Mouse (Mus musculus) megakaryocyte, embryonic 14.5 days (primary cell): ENCODE data around the gene Gm17359. TPM values are rescaled to one million over a fixed set of nuclear protein-coding genes. Genes with fewer than 3 reads are reported as not detected.

Experiments
- H3K27me3 ChIP-seq: replicated peaks from 2 replicates; pipeline ENCODE3; 2012; ENCODE audit warnings: inconsistent platforms
- H3K36me3 ChIP-seq: replicated peaks from 2 replicates; pipeline ENCODE3; 2012; ENCODE audit warnings: low read length, inconsistent platforms, mixed read lengths
- H3K4me1 ChIP-seq: 2 replicates; pipeline ENCODE4 v1.6.1; 2012; ENCODE audit warnings: inconsistent platforms
- H3K4me3 ChIP-seq: replicated peaks from 2 replicates; pipeline ENCODE3; 2012; ENCODE audit warnings: moderate library complexity, mild to moderate bottlenecking, inconsistent platforms
- H3K9me3 ChIP-seq: 2 replicates; pipeline ENCODE4 v1.6.1; 2012; ENCODE audit warnings: inconsistent platforms
- FLI1 ChIP-seq: IDR thresholded peaks from 2 replicates; pipeline ENCODE4 v1.6.1; 2012; ENCODE audit warnings: low read length, inconsistent platforms, mixed read lengths
- GATA1 ChIP-seq: IDR thresholded peaks from 3 replicates; pipeline ENCODE4 v1.6.1; 2012; ENCODE audit warnings: mixed read lengths, low read length, inconsistent platforms, borderline replicate concordance
- polyA plus RNA-seq: library from polyadenylated mRNA; stranded (reverse); fragments of >175 nt; gene quantifications from 2 replicates; pipeline ENCODE4 v1.2.3, GENCODE M21; 2012; ENCODE audit warnings: low replicate concordance; ENCODE audit not compliant: insufficient read depth

Gm17359 gene
- polyA plus RNA-seq, 1 experiment, result not detected

DNA sequence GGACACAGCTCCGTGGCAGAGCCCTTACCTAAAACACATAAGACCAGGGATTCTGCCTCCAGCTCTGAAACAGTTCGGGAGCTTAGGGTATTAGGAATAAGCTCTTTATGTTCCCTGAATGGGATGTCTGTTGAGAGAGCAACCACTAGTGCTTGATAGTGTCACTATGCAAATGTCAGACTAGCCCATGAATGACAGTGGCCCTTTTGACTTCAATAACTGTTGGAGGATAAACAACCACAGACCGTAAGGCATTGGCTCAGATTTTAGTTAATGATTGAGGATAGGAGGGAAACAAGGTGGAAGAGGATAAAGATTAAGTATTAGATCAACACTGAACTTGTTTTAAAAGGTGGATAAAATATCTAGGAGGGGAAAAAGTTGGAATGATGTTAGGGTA, 41.6 kb downstream of the Gm17359 start:
- Histone ChIP-seq H3K36me3 (no peaks in the 10 kb centered on the region), H3K4me1 (no peaks in the 10 kb centered on the region), H3K4me3 (no peak overlapping the region), H3K27me3 (peaks cover 7% of the 10 kb centered on the region), H3K9me3 (no peaks in the 10 kb centered on the region)
- TF ChIP-seq GATA1, result no peak
- TF ChIP-seq FLI1, result no peak

GRCm38 (mm10) chr3:79379255-79379836, 42.9 kb downstream of the Gm17359 start:
- no peaks in the 10 kb centered on the region for H3K36me3 ChIP-seq
- peaks cover 3% of the 10 kb centered on the region for H3K27me3 ChIP-seq
- no peaks in the 10 kb centered on the region for H3K9me3 ChIP-seq
- TF ChIP-seq GATA1 (no peak), FLI1 (no peak)
- H3K4me3 ChIP-seq, result no peak overlapping the region
- no peaks in the 10 kb centered on the region for H3K4me1 ChIP-seq

DNA sequence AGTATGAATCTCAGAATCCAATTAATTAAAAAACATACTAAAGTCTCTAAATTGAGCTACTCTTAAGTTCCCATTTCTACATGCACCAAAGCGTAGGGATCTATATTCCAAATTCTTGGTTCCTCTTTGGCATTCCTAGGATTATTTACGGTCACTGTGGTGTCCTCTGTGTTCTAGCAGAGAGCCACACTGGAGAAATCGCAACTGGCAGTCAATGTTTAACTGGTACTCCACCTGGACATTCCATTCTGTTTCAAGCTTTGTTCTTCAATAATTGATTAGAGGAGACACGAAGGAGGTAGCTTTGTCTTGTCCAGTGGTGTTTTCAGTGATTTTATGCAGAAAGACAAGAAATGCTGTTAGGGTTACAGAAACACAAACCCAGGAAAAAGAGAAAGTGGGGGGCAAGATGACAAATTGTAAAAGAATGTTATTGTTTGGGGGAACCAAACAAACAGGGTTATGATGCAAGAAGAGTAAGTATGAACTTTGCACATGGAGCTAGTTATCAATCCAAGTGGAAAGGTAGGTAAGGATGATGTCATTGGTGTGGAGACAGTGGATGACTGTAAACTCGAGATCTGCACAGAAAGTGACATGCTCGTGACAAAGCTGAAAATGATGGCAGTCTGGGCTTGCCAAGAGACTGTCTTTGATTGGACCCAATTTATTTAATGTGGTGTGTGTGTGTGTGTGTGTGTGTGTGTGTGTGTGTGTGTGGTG, 43.6 kb downstream of the Gm17359 start:
- H3K4me3 ChIP-seq, result no peak overlapping the region
- H3K36me3 ChIP-seq, result no peaks in the 10 kb centered on the region
- H3K9me3 ChIP-seq, result no peaks in the 10 kb centered on the region
- peaks cover 3% of the 10 kb centered on the region for H3K27me3 ChIP-seq
- no peaks in the 10 kb centered on the region for H3K4me1 ChIP-seq
- TF ChIP-seq GATA1, result no peak
- no peak for TF ChIP-seq FLI1

- Histone ChIP-seq H3K4me3 (no peak overlapping the region), H3K4me1 (no peaks in the 10 kb centered on the region), H3K27me3 (peaks cover 5% of the 10 kb centered on the region), H3K36me3 (no peaks in the 10 kb centered on the region), H3K9me3 (no peaks in the 10 kb centered on the region)
- TF ChIP-seq FLI1 (no peak), GATA1 (no peak)
Measured at GRCm38 (mm10) chr3:79381398-79381797, 44.9 kb downstream of the Gm17359 start.

- peaks cover 3% of the 10 kb centered on the region for H3K27me3 ChIP-seq
- H3K4me3 ChIP-seq, result no peak overlapping the region
- no peaks in the 10 kb centered on the region for H3K4me1 ChIP-seq
- TF ChIP-seq GATA1 (no peak), FLI1 (no peak)
- H3K36me3 ChIP-seq, result no peaks in the 10 kb centered on the region
- H3K9me3 ChIP-seq, result no peaks in the 10 kb centered on the region
Measured at GRCm38 (mm10) chr3:79385434-79386029, 49.1 kb downstream of the Gm17359 start.

DNA sequence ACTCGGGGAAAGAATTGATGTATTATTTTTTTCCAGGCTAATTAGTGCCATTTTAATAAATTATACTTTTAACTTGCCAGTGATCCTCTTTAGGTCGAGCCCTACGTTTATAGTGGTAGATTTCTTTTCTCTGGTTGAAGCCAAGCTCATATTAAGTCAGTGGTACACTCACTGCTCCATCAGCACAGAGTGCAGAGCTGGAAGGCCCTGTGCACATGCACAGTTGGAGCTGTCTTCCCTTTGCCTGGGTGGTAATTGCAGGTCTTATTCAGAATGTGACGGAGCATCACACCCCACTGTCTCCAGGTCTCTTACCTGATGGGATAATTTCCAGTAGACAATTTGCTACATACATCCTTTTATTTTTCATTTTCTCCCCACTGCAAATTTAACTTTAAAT, 52.6 kb downstream of the Gm17359 start:
- Histone ChIP-seq H3K4me1 (peaks cover 7% of the 10 kb centered on the region; the same call in 1 of the 2 replicates), H3K9me3 (no peaks in the 10 kb centered on the region), H3K4me3 (no peak overlapping the region), H3K36me3 (no peaks in the 10 kb centered on the region), H3K27me3 (peaks cover 3% of the 10 kb centered on the region)
- TF ChIP-seq FLI1, result no peak
- TF ChIP-seq GATA1, result no peak

- TF ChIP-seq GATA1 (no peak), FLI1 (no peak)
- Histone ChIP-seq H3K4me3 (no peak overlapping the region), H3K36me3 (no peaks in the 10 kb centered on the region), H3K9me3 (no peaks in the 10 kb centered on the region), H3K4me1 (peaks cover 3% of the 10 kb centered on the region; the same call in 1 of the 2 replicates), H3K27me3 (peaks cover 9% of the 10 kb centered on the region)
Measured at GRCm38 (mm10) chr3:79400552-79400951, 64.1 kb downstream of the Gm17359 start.

DNA sequence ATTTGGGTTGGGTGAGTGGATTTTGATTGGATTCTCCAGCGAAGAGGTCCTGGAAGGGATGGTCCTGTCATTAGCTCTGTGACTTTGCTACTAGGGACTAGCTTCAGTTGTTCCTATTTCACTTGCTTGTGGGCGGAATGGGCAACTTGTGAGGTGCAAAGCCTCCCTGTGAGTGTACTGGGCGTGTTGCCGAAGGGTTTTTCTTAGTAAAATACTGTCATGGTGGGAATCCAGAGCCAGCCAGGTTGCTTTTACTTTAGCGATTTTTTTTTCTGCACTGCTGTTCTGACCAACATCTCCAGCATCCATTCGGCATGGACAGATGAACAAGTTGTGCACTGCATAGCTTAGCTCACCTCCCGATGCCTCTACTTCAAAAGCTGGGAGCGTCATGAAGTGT, 65.6 kb downstream of the Gm17359 start:
- TF ChIP-seq GATA1 (no peak), FLI1 (no peak)
- no peaks in the 10 kb centered on the region for H3K4me1 ChIP-seq

GRCm38 (mm10) chr3:79408546-79408945, 72.1 kb downstream of the Gm17359 start:
- Histone ChIP-seq H3K4me3 (no peak overlapping the region), H3K27me3 (no peaks in the 10 kb centered on the region), H3K36me3 (no peaks in the 10 kb centered on the region), H3K9me3 (no peaks in the 10 kb centered on the region), H3K4me1 (no peaks in the 10 kb centered on the region)
- TF ChIP-seq FLI1 (no peak), GATA1 (no peak)

More for the DNA sequence above, 65.6 kb downstream of the Gm17359 start:
- Histone ChIP-seq H3K4me3 (no peak overlapping the region), H3K9me3 (no peaks in the 10 kb centered on the region), H3K36me3 (no peaks in the 10 kb centered on the region), H3K27me3 (peaks cover 9% of the 10 kb centered on the region)

DNA sequence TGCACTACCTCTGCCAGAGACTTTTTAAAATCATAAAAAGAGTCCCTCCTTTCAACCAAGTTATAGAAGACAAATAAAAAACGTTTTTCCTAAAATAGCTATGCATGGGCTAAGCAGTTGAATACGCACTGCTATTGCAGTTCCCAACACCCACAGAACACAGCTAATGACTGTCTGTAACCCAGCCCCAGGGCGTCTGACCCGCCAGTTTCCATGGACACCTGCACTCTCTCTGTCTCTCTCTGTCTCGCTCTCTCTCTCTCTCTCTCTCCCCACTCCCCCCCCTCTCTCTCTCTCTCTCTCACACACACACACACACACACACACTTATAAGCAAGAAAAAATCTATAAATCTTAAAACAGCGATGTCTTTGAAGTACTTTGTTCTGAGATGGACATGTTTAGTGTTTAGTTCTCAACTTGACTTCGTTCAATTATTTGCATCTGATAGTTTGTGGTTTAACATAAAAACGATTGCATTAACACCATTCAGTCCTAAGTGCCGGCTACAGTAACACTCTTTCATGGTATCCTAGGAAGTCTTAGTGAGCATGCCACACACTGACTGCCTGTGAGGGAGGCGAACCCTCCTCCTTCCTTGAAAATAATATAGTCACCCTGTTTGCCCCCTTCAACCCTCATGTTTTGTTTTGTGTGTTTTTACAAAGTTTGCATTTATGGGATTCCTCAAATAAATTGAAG, 73.6 kb downstream of the Gm17359 start:
- TF ChIP-seq GATA1 (no peak), FLI1 (no peak)
- no peak overlapping the region for H3K4me3 ChIP-seq
- H3K9me3 ChIP-seq, result no peaks in the 10 kb centered on the region
- no peaks in the 10 kb centered on the region for H3K27me3 ChIP-seq
- H3K36me3 ChIP-seq, result no peaks in the 10 kb centered on the region
- H3K4me1 ChIP-seq, result no peaks in the 10 kb centered on the region
